Mouse (Mus musculus): ENCODE measurements around the gene Nr6a1.
A peak's percentile ranks its signal among the peaks of the same experiment; 100 is the strongest.

The Nr6a1 gene

GRCm38 (mm10) chr2:38936721-38937378 is 9.4 kb upstream of the Nr6a1 start:
- no peak for DNase-seq

- DNase-seq: no peak
Observed at GRCm38 (mm10) chr2:38934936-38935335, 7.4 kb upstream of the Nr6a1 start.

GRCm38 (mm10) chr2:38933931-38934330 is 6.4 kb upstream of the Nr6a1 start:
- no peak for DNase-seq

GRCm38 (mm10) chr2:38931851-38932667 is 4.6 kb upstream of the Nr6a1 start, which contains the start of gene Olfml2a:
Olfml2a (plus strand) TSS chr2:38931978.
- peak; percentile 74 to 85 for DNase-seq

- DNase-seq: no peak
Observed at GRCm38 (mm10) chr2:38930269-38930668, 2.8 kb upstream of the Nr6a1 start.

- DNase-seq: peak; percentile 89 to 92
Observed at GRCm38 (mm10) chr2:38926145-38926891, 1.2 kb downstream of the Nr6a1 start.

- DNase-seq: no peak
Observed at GRCm38 (mm10) chr2:38925171-38926080, 2.1 kb downstream of the Nr6a1 start.

- DNase-seq: no peak
Observed at GRCm38 (mm10) chr2:38924571-38924970, 2.9 kb downstream of the Nr6a1 start.

GRCm38 (mm10) chr2:38923911-38924310 is 3.6 kb downstream of the Nr6a1 start:
- no peak for DNase-seq

GRCm38 (mm10) chr2:38923471-38923870 is 4.0 kb downstream of the Nr6a1 start:
- DNase-seq: no peak

- no peak for DNase-seq
Observed at GRCm38 (mm10) chr2:38921374-38921773, 6.1 kb downstream of the Nr6a1 start.

GRCm38 (mm10) chr2:38916947-38917691 is 10.4 kb downstream of the Nr6a1 start:
- DNase-seq: no peak

- no peak for DNase-seq
Observed at GRCm38 (mm10) chr2:38914965-38915364, 12.5 kb downstream of the Nr6a1 start.

- no peak for DNase-seq
Observed at GRCm38 (mm10) chr2:38914517-38914916, 13.0 kb downstream of the Nr6a1 start.

- no peak for DNase-seq
Observed at GRCm38 (mm10) chr2:38908604-38909003, 18.9 kb downstream of the Nr6a1 start.

- DNase-seq: no peak
Observed at GRCm38 (mm10) chr2:38906097-38906496, 21.4 kb downstream of the Nr6a1 start.

GRCm38 (mm10) chr2:38904290-38904689 is 23.2 kb downstream of the Nr6a1 start:
- no peak for DNase-seq

- no peak for DNase-seq
Observed at GRCm38 (mm10) chr2:38902866-38903265, 24.6 kb downstream of the Nr6a1 start.

- no peak for DNase-seq
Observed at GRCm38 (mm10) chr2:38880907-38881672, 46.4 kb downstream of the Nr6a1 start.

GRCm38 (mm10) chr2:38874544-38875108 is 52.9 kb downstream of the Nr6a1 start:
- DNase-seq: no peak
